Mouse (Mus musculus) heart, adult 2 months (tissue): ENCODE data around the gene Arhgap28.

ENCODE experiments used
- CTCF ChIP-seq: fragments of 200-600 bp; IDR thresholded peaks from 2 replicates; pipeline ENCODE4 v1.8.1; 2022; ENCODE audit warnings: antibody characterized with exemption, mild to moderate bottlenecking, moderate library complexity
- POLR2A ChIP-seq: fragments of 200-500 bp; IDR thresholded peaks from 2 replicates; pipeline ENCODE4 v1.6.1; 2011; ENCODE audit warnings: mild to moderate bottlenecking, low read depth, low read length, control low read depth; ENCODE audit not compliant: insufficient read depth

- TF ChIP-seq POLR2A (no peak), CTCF (no peak)
Observed at GRCm38 (mm10) chr17:67827431-67827830, 176.5 kb downstream of the Arhgap28 start.
